Mouse (Mus musculus) brain, embryonic 18.5 days (tissue): ENCODE data around the gene Tmem170.

Experiments used
- DNase-seq: peaks from one replicate; pipeline ENCODE4 v3.0.0-alpha.2; 2012; ENCODE audit warnings: low read depth, low spot score

The Tmem170 gene

GRCm38 (mm10) chr8:111815078-111815477 is 61.5 kb downstream of the Tmem170 start:
- DNase-seq: no peak

GRCm38 (mm10) chr8:111813818-111814217 is 62.7 kb downstream of the Tmem170 start:
- DNase-seq: no peak
